Mouse (Mus musculus) liver, adult 2 months (tissue): ENCODE results near the gene Mnt. TPM values are rescaled to one million over a fixed set of nuclear protein-coding genes. Genes with fewer than 3 reads are reported as not detected.

Experiments used
- DNase-seq: peaks from one replicate; pipeline ENCODE4 v3.0.0-alpha.2; 2011; ENCODE audit warnings: low read depth, low spot score; ENCODE audit errors: extremely low read depth
- H3K27ac ChIP-seq: fragments of 200-500 bp; replicated peaks from 2 replicates; pipeline ENCODE4 v1.5.1; 2012; ENCODE audit warnings: low read depth, mild to moderate bottlenecking, control low read depth, inconsistent platforms, low read length; ENCODE audit not compliant: insufficient read depth
- H3K27me3 ChIP-seq: fragments of 200-500 bp; 2 replicates; pipeline ENCODE4 v1.6.1; 2012; ENCODE audit warnings: mild to moderate bottlenecking, moderate library complexity, low read length, inconsistent platforms; ENCODE audit not compliant: control insufficient read depth, insufficient read depth
- H3K36me3 ChIP-seq: fragments of 200-500 bp; 2 replicates; pipeline ENCODE4 v1.6.1; 2012; ENCODE audit warnings: low read length, inconsistent platforms; ENCODE audit not compliant: control insufficient read depth, insufficient read depth
- H3K4me1 ChIP-seq: fragments of 200-500 bp; 2 replicates; pipeline ENCODE4 v1.6.1; 2011; ENCODE audit warnings: low read length; ENCODE audit not compliant: control insufficient read depth, insufficient read depth
- H3K4me3 ChIP-seq: fragments of 200-500 bp; 2 replicates; pipeline ENCODE4 v1.5.1; 2011; ENCODE audit warnings: low read depth, mild to moderate bottlenecking, control low read depth, low read length, moderate library complexity; ENCODE audit not compliant: insufficient read depth
- H3K79me2 ChIP-seq: fragments of 200-500 bp; 2 replicates; pipeline ENCODE4 v1.6.1; 2012; ENCODE audit warnings: inconsistent platforms, mild to moderate bottlenecking, low read length, moderate library complexity; ENCODE audit not compliant: control insufficient read depth, insufficient read depth
- H3K9ac ChIP-seq: fragments of 200-500 bp; 2 replicates; pipeline ENCODE4 v1.6.1; 2012; ENCODE audit warnings: low read depth, mild to moderate bottlenecking, control low read depth, inconsistent platforms, low read length
- CTCF ChIP-seq: fragments of 200-500 bp; IDR thresholded peaks from 2 replicates; pipeline ENCODE4 v1.5.1; 2011; ENCODE audit warnings: low read depth, low read length, control low read depth
- POLR2A ChIP-seq: fragments of 200-500 bp; IDR thresholded peaks from 2 replicates; pipeline ENCODE4 v1.6.1; 2011; ENCODE audit warnings: low read length, control low read depth; ENCODE audit not compliant: insufficient read depth; ENCODE audit errors: extremely low read depth
- WGBS: fragments of 180-500 bp; shearing (Covaris S2); methylation state at CpG from one replicate; pipeline ENCODE4 v1.1.7; 2018; 5-methylcytosine and 5-hydroxymethylcytosine counted together
- polyA plus RNA-seq: library from polyadenylated mRNA; depleted of rRNA; stranded (reverse); fragments of >200 nt; gene quantifications from 2 replicates; pipeline ENCODE4 v1.2.3, GENCODE M21; 2012
- total RNA-seq: library from RNA; depleted of rRNA; stranded (reverse); fragments of >200 nt; gene quantifications from 2 replicates; pipeline ENCODE4 v1.2.3, GENCODE M21; 2014

Gene Mnt
- total and polyA plus RNA-seq, 2 experiments: 1.0 to 4.7 TPM

DNA sequence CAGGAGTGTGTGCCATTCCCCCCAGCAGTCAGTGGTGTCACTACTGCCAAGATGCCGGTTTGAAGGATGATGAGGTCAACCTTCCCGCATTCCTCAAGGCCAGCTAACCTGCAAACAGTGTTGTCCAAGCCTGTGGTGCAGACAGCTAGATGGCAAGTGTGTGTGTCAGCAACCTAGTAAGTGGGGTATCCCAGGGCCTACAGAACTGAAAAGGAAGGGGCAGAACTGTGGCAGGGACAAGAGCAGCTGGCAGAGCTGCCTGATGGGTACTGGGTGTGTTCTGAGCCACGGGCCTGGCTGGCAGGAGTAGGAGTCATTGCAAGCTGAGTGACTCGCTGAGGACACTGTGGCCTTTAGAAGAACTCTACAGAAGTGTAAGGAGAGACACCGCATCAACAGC, 31.4 kb downstream of the Mnt start:
- Histone ChIP-seq H3K27me3 (no peaks in the 10 kb centered on the region), H3K27ac (no peak overlapping the region), H3K9ac (no peak overlapping the region), H3K4me3 (no peak overlapping the region), H3K79me2 (no peaks in the 10 kb centered on the region), H3K4me1 (peaks cover 4% of the 10 kb centered on the region), H3K36me3 (no peaks in the 10 kb centered on the region)
- WGBS: 88% methylated on average over 5 of the region's 5 CpGs
- DNase-seq: no peak
- no peak for TF ChIP-seq POLR2A
- TF ChIP-seq CTCF: no peak

DNA sequence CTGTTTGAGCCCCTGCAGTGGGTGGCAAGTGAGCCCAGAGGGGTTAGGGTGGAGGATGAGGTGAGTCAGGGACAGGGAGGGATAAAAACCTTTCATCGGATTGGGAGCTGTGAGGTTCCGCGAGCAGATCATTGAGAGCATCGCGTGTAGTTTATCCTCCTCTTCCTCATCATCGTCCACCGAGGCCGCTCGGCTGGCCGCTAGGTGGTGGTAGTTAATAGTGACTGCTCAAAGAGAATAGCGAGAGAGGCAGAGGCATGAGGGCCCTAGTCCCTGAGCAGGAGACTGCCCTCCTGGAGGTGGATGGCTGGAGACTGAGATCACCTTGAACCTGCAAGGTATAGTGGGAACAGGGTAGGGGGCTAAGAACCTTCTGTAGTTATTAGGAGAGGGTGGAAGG, 32.8 kb downstream of the Mnt start:
- no peaks in the 10 kb centered on the region for H3K36me3 ChIP-seq
- WGBS: 58% methylated on average over 11 of the region's 11 CpGs
- H3K79me2 ChIP-seq: no peaks in the 10 kb centered on the region
- no peak overlapping the region for H3K9ac ChIP-seq
- H3K4me1 ChIP-seq: peaks cover 11% of the 10 kb centered on the region
- TF ChIP-seq POLR2A (no peak), CTCF (peak; percentile 48)
- H3K27ac ChIP-seq: no peak overlapping the region
- H3K4me3 ChIP-seq: no peak overlapping the region
- DNase-seq: no peak
- no peaks in the 10 kb centered on the region for H3K27me3 ChIP-seq

DNA sequence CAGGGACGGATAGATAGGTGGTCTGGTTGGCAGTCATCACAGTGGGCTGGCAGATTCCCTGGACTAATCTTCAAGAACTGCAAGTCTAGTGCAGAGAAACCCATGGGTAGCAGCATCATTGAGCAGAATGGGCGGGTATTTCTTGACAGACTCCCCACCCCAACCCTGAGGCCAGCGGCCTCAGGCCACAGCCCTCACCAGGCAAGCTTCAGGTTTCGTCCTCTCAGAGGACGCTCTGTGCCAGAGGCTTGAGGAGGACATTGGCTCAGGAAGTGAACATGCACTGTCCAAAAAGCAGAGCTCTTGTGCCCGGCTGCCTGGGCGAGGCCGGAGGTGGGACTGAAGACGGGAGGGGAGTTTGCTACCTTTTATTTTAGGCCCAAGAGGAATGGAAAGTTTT, 33.7 kb downstream of the Mnt start:
- 93% methylated on average over 9 of the region's 9 CpGs for WGBS
- H3K27me3 ChIP-seq: no peaks in the 10 kb centered on the region
- DNase-seq: no peak
- H3K27ac ChIP-seq: no peak overlapping the region
- no peak overlapping the region for H3K4me3 ChIP-seq
- peaks cover 12% of the 10 kb centered on the region for H3K4me1 ChIP-seq
- no peak for TF ChIP-seq CTCF
- no peak for TF ChIP-seq POLR2A
- H3K79me2 ChIP-seq: no peaks in the 10 kb centered on the region
- H3K36me3 ChIP-seq: no peaks in the 10 kb centered on the region
- H3K9ac ChIP-seq: no peak overlapping the region

DNA sequence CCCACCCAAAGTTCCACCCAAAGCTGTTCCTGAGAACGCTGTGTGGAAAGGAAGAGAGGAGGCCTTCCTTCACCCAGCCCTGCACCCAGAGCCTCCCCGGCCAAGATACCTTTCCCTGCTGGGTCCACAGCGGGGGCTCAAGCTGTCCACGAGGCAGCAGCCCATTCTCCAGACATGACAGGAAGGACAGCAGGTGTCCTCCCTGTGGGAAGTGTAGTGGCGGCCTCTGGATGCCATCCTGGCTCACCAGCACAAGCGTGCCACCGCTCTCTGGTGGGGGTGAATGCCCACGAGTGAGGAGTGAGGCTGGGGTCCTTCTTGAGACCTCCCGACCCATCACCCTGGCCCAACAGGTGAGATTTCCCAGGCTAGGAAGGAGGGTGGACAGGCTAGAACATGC, 34.5 kb downstream of the Mnt start:
- Histone ChIP-seq H3K4me1 (peaks cover 16% of the 10 kb centered on the region), H3K27me3 (no peaks in the 10 kb centered on the region), H3K27ac (no peak overlapping the region), H3K9ac (no peak overlapping the region), H3K36me3 (no peaks in the 10 kb centered on the region), H3K4me3 (no peak overlapping the region), H3K79me2 (no peaks in the 10 kb centered on the region)
- TF ChIP-seq CTCF: no peak
- TF ChIP-seq POLR2A: no peak
- DNase-seq: no peak
- 94% methylated on average over 9 of the region's 9 CpGs for WGBS

DNA sequence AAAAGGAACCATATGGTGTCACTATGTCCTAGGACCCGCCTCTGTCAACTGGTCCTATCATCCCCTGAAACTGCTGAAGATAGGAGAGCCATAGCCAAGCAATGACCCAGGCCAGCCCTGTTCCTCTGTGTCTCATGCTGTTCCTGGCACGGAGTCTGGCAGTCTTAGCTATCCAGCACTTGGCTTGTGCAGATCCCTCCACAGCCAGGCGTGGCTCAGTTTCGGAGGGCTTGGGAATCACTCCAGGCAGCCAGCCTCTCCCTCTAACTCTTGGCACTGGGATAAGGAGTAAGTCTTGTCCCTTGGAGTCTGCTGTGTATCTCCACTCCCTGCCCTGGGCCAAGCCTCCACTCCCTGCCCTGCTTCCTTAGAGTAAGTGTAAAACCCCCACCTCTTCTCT, 35.9 kb downstream of the Mnt start:
- H3K36me3 ChIP-seq: no peaks in the 10 kb centered on the region
- TF ChIP-seq CTCF (no peak), POLR2A (no peak)
- peak; percentile 55 for DNase-seq
- H3K4me3 ChIP-seq: no peak overlapping the region
- no peak overlapping the region for H3K27ac ChIP-seq
- H3K9ac ChIP-seq: no peak overlapping the region
- peaks cover 16% of the 10 kb centered on the region for H3K4me1 ChIP-seq
- WGBS: 53% methylated on average over 4 of the region's 4 CpGs
- H3K27me3 ChIP-seq: no peaks in the 10 kb centered on the region
- no peaks in the 10 kb centered on the region for H3K79me2 ChIP-seq

- WGBS: 27% methylated on average over 2 of the region's 2 CpGs
- no peaks in the 10 kb centered on the region for H3K79me2 ChIP-seq
- H3K27me3 ChIP-seq: no peaks in the 10 kb centered on the region
- DNase-seq: peak; percentile 99
- no peak overlapping the region for H3K27ac ChIP-seq
- no peak for TF ChIP-seq CTCF
- TF ChIP-seq POLR2A: no peak
- no peak overlapping the region for H3K4me3 ChIP-seq
- H3K4me1 ChIP-seq: peaks cover 19% of the 10 kb centered on the region
- no peak overlapping the region for H3K9ac ChIP-seq
- no peaks in the 10 kb centered on the region for H3K36me3 ChIP-seq
Observed at GRCm38 (mm10) chr11:74867181-74867580, 36.5 kb downstream of the Mnt start.
